Mouse (Mus musculus) lung, embryonic 15.5 days (tissue): Measurements from ENCODE around the gene Ube2s. TPM values are rescaled to one million over a fixed set of nuclear protein-coding genes. Genes with fewer than 3 reads are reported as not detected.
A peak's percentile ranks its signal among the peaks of the same experiment; 100 is the strongest.

Experiments
- ATAC-seq: fragments of 200-750 bp; cut with Nextera tagmentation; 2 replicates; pipeline ENCODE4 v1.8.0; 2017; ENCODE audit warnings: moderate number of reproducible peaks, borderline replicate concordance; ENCODE audit not compliant: low FRiP score, low TSS enrichment; ENCODE audit errors: extremely low read depth
- H3K27ac ChIP-seq: fragments of 300-500 bp; sonication (generic); 2 replicates; pipeline ENCODE4 v1.5.1; 2015; ENCODE audit warnings: moderate library complexity, mild to moderate bottlenecking, inconsistent platforms
- H3K27me3 ChIP-seq: fragments of 300-500 bp; sonication (generic); 2 replicates; pipeline ENCODE4 v1.6.1; 2015; ENCODE audit warnings: inconsistent platforms
- H3K36me3 ChIP-seq: fragments of 300-500 bp; sonication (generic); 2 replicates; pipeline ENCODE4 v1.6.1; 2015; ENCODE audit warnings: inconsistent platforms
- H3K4me1 ChIP-seq: fragments of 300-500 bp; sonication (generic); 2 replicates; pipeline ENCODE4 v1.6.1; 2015; ENCODE audit warnings: inconsistent platforms
- H3K4me2 ChIP-seq: fragments of 300-500 bp; sonication (generic); 2 replicates; pipeline ENCODE4 v1.6.1; 2015; ENCODE audit warnings: inconsistent platforms, mild to moderate bottlenecking, moderate library complexity
- H3K4me3 ChIP-seq: fragments of 300-500 bp; sonication (generic); 2 replicates; pipeline ENCODE4 v1.5.1; 2015; ENCODE audit warnings: mild to moderate bottlenecking, inconsistent platforms
- H3K9ac ChIP-seq: fragments of 300-500 bp; sonication (generic); 2 replicates; pipeline ENCODE4 v1.6.1; 2015; ENCODE audit warnings: inconsistent platforms
- H3K9me3 ChIP-seq: fragments of 300-500 bp; sonication (generic); 2 replicates; pipeline ENCODE4 v1.6.1; 2016; ENCODE audit warnings: inconsistent platforms
- WGBS: fragments of 180-500 bp; shearing (Covaris S2); methylation state at CpG from one replicate; pipeline ENCODE4 v1.1.7; 2015; 5-methylcytosine and 5-hydroxymethylcytosine counted together
- polyA plus RNA-seq: library from polyadenylated mRNA; unstranded; fragments of >200 nt; fragmentation: Nextera tagmentation; extraction: Ambion mirVana; gene quantifications from 2 replicates; pipeline ENCODE4 v1.2.1, GENCODE M21; 2015

Gene Ube2s
- polyA plus RNA-seq, 1 experiment from 2014 or later = 409 TPM

DNA sequence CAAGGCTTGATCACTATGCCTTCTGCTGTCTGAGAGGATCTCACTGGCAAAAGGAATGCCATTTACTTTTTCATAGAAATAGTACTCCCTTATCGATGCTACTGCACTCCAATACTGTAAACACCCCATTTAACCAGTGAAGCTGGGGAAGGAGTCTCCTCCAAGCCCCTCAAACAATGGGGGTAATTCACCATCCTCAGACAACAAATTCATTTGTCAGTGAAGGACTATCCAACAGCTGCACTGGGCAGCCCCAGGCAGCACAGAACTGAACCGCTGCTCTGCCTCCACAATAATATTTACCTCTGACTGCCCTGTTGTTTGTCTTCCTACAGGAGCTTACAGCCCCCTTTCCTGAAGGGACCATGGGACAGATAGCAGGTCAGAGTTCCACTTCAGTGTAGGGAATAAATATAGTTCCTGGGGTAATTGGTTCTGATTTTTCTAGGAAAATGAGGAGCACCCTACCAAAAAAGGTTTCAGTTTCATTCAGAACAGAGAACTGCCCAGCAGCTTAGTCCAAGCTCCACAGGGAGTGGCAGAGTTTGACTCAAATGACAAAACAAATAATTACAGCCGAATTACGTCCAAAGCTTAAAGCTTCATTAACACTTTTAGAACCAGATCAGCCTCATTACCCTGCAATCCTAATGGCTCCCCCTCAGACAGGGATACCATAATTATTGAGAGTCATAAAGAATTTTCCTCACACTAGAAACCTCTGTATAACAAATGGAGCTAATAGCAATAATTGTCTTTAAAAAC, 47.3 kb downstream of the Ube2s start:
- H3K9me3 ChIP-seq = no peaks in the 10 kb centered on the region
- no peaks in the 10 kb centered on the region for H3K4me1 ChIP-seq
- no peak overlapping the region for H3K9ac ChIP-seq
- H3K36me3 ChIP-seq = no peaks in the 10 kb centered on the region
- 0 out of 2 replicates have a peak, but pooled peaks cover 2% of the 10 kb centered on the region for H3K27me3 ChIP-seq
- no peak for ATAC-seq
- no peak overlapping the region for H3K27ac ChIP-seq
- WGBS = 16% methylated on average over 4 of the region's 4 CpGs
- H3K4me3 ChIP-seq = no peak overlapping the region
- no peak overlapping the region for H3K4me2 ChIP-seq

DNA sequence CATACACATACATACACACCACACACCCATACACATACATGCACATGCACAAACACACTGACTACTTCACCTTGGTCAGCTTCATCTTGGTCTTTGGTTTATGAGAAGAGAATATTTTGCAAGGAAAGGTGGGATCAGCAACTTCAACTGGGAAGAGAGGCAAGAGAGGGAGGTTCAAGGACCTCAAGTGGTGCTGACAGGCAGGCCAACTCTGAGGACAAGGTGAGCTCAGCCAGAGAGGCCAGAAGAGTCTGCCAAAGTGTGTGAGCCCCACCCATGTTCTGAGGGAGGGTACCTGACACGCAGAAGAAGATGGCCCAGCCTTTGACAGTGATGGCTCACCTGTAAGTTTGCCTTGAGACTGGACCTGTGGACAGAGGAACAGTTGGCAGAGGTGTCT, 52.7 kb downstream of the Ube2s start:
- no peak overlapping the region for H3K9ac ChIP-seq
- no peak overlapping the region for H3K4me3 ChIP-seq
- no peak overlapping the region for H3K27ac ChIP-seq
- no peak overlapping the region for H3K4me2 ChIP-seq
- H3K27me3 ChIP-seq = no peaks in the 10 kb centered on the region
- H3K9me3 ChIP-seq = no peaks in the 10 kb centered on the region
- no peaks in the 10 kb centered on the region for H3K36me3 ChIP-seq
- no peak for ATAC-seq
- 20% methylated on average over 1 of the region's 1 CpGs for WGBS
- H3K4me1 ChIP-seq = no peaks in the 10 kb centered on the region

DNA sequence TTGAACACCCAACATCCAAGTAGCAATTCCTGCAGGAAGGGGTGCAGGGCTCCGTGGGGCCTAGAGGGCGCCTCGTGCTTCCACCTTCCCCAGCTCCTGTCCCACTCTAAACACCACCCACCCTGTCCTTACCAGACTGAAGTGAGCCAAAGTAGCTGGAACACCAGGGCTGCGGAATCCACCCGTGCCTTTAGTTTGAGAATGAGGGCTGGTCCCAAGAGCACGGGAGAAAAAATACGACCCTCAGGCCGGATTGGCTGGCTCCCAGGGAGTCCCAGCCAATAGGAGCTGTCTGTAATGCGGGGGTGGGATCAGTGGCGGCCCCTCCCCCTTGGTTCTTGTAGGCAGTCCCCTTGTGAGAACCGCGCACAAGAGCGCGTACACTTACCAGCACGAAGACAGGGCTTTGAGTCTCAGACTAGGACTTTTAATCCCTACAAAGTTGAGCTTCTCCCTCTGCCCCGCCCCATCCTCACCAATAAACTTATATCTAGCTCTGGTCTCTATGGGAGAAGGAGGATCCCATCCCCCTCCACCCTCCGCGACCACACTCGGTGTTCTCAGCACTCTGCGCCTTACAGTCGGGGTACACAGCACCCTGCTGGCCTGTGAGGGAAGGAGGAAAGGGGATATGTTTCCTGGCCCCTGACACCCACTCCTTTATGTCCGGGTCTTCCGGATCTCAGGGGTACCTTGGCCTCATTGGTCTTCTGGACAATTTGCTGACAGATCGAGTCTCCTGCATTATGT, 59.4 kb downstream of the Ube2s start, which contains the start of gene Cox6b2:
Gene Cox6b2 (minus strand): TSS at position 274 of the 750 bp plus-strand sequence.
- Histone ChIP-seq H3K4me3 (peak within 1 kb of the TSS; percentile 45), H3K36me3 (no peaks in the 10 kb centered on the region), H3K4me2 (peak within 1 kb of the TSS; percentile 71), H3K27ac (peak within 1 kb of the TSS; percentile 56), H3K27me3 (no peaks in the 10 kb centered on the region), H3K9me3 (no peaks in the 10 kb centered on the region), H3K9ac (peak within 1 kb of the TSS; percentile 11), H3K4me1 (peaks cover 19% of the 10 kb centered on the region)
- WGBS = 2% methylated on average over 24 of the region's 24 CpGs
- peak; percentile 93 for ATAC-seq

DNA sequence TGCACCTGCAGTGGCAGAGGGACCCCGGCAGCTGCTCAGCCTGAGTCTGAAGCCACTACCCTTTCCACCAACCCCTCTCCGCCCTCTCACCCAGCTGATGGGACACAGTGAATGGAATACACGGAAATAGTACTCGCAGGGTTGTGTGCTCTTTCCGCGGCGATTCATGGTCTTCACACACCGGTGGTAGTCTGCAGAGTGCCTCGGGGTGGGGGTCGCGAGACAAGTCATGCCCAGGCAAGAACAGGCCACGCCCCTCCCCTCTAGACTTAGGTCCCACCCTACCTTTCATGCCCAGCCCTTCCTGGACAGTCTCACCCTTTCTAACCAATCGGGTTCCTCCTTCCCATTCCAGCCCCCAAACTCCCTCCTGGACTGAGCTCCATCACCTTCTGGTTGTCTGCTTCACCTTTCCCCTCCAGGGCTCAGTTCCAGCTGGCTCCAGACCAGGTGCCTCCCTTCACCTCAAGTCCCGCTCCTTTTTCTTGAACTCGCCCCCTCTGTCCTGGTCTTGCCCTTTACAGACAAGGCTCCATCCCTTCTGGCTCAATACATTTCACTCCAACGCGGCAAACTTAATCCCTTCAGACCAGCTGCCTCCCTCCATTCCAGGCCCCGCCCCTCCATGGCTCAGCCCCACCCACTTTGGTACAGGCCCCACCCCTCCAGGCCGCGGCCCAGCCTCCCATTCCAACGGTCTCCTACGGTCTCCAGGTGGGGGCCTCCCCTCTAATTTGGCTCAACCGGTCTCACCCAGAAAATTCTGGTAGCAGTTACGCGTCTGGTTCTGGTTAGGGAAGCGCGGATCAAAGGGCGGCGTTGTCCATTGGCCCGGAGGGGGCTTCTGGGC, 60.2 kb downstream of the Ube2s start:
- 3% methylated on average over 30 of the region's 30 CpGs for WGBS

DNA sequence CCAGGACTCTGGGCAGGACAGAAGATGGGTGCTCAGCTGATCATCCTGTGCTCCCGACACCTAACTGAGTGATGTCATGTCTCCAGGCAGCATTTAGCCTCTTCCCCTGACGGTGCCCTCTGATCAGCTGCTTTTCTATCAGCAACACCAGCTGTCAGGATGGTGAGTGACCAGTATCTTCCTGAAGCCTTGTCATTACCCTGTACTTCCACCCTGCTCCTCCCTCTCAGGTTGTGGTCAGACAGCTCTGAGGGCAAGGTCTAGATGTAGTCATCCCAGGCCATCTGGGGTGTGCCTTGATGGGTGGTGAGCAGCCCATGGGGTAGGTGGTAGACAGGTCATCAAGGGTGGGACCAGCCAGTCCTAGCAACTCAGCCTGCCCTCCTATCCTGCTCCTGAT, 63.2 kb downstream of the Ube2s start:
- no peaks in the 10 kb centered on the region for H3K9me3 ChIP-seq

More for the DNA sequence above, 60.2 kb downstream of the Ube2s start:
- Histone ChIP-seq H3K9me3 (no peaks in the 10 kb centered on the region), H3K36me3 (no peaks in the 10 kb centered on the region), H3K4me2 (peak overlapping the region; percentile 71), H3K27ac (peak overlapping the region; percentile 56), H3K4me1 (peaks cover 19% of the 10 kb centered on the region), H3K4me3 (peak overlapping the region; percentile 45), H3K27me3 (no peaks in the 10 kb centered on the region), H3K9ac (peak overlapping the region; percentile 11; the same call in 1 of the 2 replicates)
- peak; percentile 81 for ATAC-seq

DNA sequence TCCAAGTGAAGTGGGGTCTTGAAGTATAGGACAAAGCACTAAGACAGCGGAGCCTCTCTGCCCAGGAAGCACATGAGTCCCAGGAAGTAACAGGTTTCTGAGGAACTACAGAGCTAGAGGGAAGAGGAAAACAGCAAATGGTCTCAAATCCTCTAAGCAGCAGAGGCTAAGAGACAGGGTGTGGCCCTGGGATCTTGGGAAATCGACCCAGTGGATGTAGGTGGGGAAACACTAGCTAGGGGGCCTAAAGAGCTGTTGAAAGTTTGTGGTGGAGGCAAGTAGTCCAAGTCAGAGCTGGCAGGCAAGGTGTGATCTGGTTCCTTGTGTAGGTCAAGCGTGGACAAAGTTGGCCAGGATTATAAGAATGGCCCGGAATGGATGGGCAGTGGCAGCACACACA, 64.1 kb downstream of the Ube2s start:
- H3K27ac ChIP-seq = no peak overlapping the region
- no peak overlapping the region for H3K4me3 ChIP-seq
- ATAC-seq = no peak
- 69% methylated on average over 4 of the region's 4 CpGs for WGBS
- no peaks in the 10 kb centered on the region for H3K27me3 ChIP-seq
- H3K4me2 ChIP-seq = no peak overlapping the region
- H3K9ac ChIP-seq = no peak overlapping the region
- H3K9me3 ChIP-seq = no peaks in the 10 kb centered on the region
- peaks cover 17% of the 10 kb centered on the region for H3K36me3 ChIP-seq
- H3K4me1 ChIP-seq = peaks cover 21% of the 10 kb centered on the region

More for the DNA sequence above, 63.2 kb downstream of the Ube2s start:
- WGBS = 52% methylated on average over 2 of the region's 2 CpGs
- no peak for ATAC-seq
- Histone ChIP-seq H3K27me3 (no peaks in the 10 kb centered on the region), H3K4me2 (no peak overlapping the region), H3K27ac (no peak overlapping the region), H3K9ac (no peak overlapping the region), H3K36me3 (peaks cover 16% of the 10 kb centered on the region), H3K4me3 (no peak overlapping the region), H3K4me1 (peaks cover 19% of the 10 kb centered on the region)

DNA sequence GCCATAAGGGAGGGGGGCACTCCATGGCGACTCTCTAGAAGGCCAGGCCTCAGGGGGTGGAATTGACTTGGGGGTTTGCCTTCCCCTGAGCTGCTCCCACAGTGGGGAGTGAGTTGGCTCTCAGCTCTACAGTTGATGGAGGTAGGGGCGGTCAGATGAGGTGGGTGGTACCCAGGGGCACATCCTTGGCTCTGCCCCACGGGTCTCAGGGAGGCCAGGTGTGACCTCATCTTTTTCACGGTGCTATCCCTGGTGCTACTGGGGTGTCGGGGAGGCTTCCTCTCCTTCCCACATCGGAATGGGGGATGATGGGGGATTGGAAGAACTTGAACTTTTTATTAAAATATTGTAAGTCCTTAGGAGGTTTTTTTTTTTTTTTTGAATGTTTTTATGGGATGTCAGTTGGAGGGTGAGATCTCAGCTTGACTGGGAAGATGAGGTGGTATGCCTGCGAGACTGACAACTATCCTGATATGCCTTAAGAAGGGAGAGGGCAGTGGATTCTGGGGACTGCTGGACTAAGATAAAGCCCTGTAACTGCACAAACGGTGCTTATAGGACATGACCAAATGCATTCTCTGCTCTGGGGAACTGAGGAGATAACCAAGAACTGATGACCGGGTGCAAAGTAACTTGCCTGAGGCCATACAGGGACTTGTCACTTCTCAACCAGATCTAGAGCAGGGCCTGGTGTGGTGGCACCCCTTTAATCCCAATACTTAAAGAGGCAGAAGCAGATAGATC, 65.1 kb downstream of the Ube2s start:
- H3K27ac ChIP-seq = no peak overlapping the region
- H3K36me3 ChIP-seq = peaks cover 17% of the 10 kb centered on the region
- H3K4me1 ChIP-seq = peaks cover 22% of the 10 kb centered on the region
- no peak overlapping the region for H3K4me2 ChIP-seq
- 59% methylated on average over 9 of the region's 9 CpGs for WGBS
- no peaks in the 10 kb centered on the region for H3K27me3 ChIP-seq
- no peaks in the 10 kb centered on the region for H3K9me3 ChIP-seq
- H3K4me3 ChIP-seq = no peak overlapping the region
- no peak for ATAC-seq
- H3K9ac ChIP-seq = no peak overlapping the region

DNA sequence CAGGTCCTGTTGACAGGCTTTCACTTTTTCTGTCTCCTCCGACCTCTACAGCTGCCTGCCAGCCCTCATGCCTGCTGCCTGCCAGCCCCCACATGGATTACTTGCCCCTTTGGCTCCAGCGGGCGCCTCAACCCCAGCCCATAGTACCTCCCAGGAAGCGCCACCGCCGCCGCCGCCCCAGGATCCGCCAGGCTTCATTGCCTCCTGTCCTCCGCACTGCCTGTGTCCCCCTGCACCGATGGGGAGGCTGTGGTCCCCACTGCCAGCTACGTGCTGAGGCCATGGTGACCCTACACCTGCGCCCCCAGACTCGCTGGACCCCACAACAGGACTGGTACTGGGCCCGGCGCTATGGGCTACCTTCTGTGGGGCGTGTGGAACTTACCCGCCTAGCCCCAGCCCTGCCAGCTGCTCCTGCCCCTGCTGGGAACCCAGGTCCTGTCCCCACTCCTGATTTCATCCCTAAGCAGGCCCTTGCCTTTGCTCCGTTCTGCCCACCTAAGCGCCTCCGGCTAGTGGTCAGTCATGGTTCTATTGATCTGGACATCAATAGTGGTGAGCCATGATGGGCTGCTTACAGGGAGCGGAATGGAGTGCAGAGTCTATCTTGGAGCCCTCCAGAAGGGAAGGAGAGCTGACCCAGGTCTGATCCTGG, 65.9 kb downstream of the Ube2s start:
- no peak overlapping the region for H3K27ac ChIP-seq
- no peak overlapping the region for H3K9ac ChIP-seq
- no peak for ATAC-seq
- H3K27me3 ChIP-seq = no peaks in the 10 kb centered on the region
- 87% methylated on average over 22 of the region's 22 CpGs for WGBS
- H3K4me3 ChIP-seq = no peak overlapping the region
- H3K4me2 ChIP-seq = no peak overlapping the region
- no peaks in the 10 kb centered on the region for H3K9me3 ChIP-seq
- H3K36me3 ChIP-seq = peaks cover 17% of the 10 kb centered on the region
- peaks cover 22% of the 10 kb centered on the region for H3K4me1 ChIP-seq

DNA sequence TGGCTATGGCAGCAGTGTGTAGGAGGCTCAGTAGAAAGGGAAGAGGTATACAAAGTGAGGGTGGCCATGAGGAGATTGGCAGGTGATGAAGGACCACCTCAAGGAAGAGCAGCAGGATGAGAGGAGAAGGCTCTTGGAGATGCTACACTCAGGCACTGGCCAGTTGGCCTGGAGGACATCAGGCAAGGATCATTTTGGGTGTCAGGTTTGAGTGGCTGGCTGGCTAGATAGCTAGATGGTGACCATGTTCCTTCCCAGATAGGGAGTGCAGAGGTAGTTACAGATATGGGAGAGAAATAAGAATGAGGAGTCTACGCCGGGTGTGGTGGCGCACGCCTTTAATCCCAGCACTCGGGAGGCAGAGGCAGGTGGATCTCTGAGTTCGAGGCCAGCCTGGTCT, 67.5 kb downstream of the Ube2s start:
- 89% methylated on average over 6 of the region's 6 CpGs for WGBS
- H3K9me3 ChIP-seq = no peaks in the 10 kb centered on the region
- no peak overlapping the region for H3K4me3 ChIP-seq
- H3K9ac ChIP-seq = no peak overlapping the region
- H3K36me3 ChIP-seq = peaks cover 17% of the 10 kb centered on the region
- peaks cover 26% of the 10 kb centered on the region for H3K4me1 ChIP-seq
- no peaks in the 10 kb centered on the region for H3K27me3 ChIP-seq
- H3K27ac ChIP-seq = no peak overlapping the region
- H3K4me2 ChIP-seq = no peak overlapping the region
- no peak for ATAC-seq
